Mouse (Mus musculus): ENCODE results near the gene Slc6a21. TPM values are rescaled to one million over a fixed set of nuclear protein-coding genes. Genes with fewer than 3 reads are reported as not detected.
A peak's percentile ranks its signal among the peaks of the same experiment; 100 is the strongest.

Slc6a21 gene
- total and polyA plus RNA-seq, 3 experiments = not detected

- TF ChIP-seq E2F4 (IDR thresholded peaks at IDR 0.05; ENCODE audit: insufficient replicate concordance, low read depth, low read length) (no peak), USF2 (conservative IDR thresholded peaks at IDR 0.05; ENCODE audit: low read depth, low read length) (no peak), EP300 (IDR thresholded peaks at IDR 0.05; ENCODE audit: low read length) (no peak), ETS1 (conservative IDR thresholded peaks at IDR 0.05; ENCODE audit: low read depth, low read length) (no peak)
- in situ Hi-C loops (cut with MboI; ENCODE audit: low pct_ligation_motif_present, low pct_unique_long_range_greater_than_20kb, low sequenced_read_pairs) = no loop called here
- no peak overlapping the region for H3K4me2 ChIP-seq (ENCODE audit: insufficient read depth, low read depth, poor library complexity, severe bottlenecking)
- H3K36me3 ChIP-seq (replicated peaks in 1 of 2; ENCODE audit: control insufficient read depth in 1 of 2, insufficient read depth in 1 of 2, low read length in 1 of 2) = peaks cover 35 to 60% of the 10 kb centered on the region in 2 experiments
- H3K9me3 ChIP-seq (replicated peaks; ENCODE audit: low read length) = no peaks in the 10 kb centered on the region
- no peaks in the 10 kb centered on the region for H3K27me3 ChIP-seq (replicated peaks)
- H3K4me3 ChIP-seq (replicated peaks in 1 of 3; ENCODE audit: low read depth in 2 of 3, low read length in 2 of 3, poor library complexity in 1 of 3) = peak overlapping the region in 1 of 3 experiments; percentile 57
- peak; percentile 51 for DNase-seq (ENCODE audit: extremely low read depth)
- dilution Hi-C loops (cut with MboI; ENCODE audit: extremely low pct_ligation_motif_present, extremely low pct_unique_long_range_greater_than_20kb, low sequenced_read_pairs) = no loop called here
- peak overlapping the region; percentile 39 for H3K27ac ChIP-seq (ENCODE audit: insufficient read depth, low read depth)
- peaks cover 2% of the 10 kb centered on the region; the same call in 1 of the 2 replicates for H3K79me2 ChIP-seq (replicated peaks; ENCODE audit: control insufficient read depth, extremely low read depth, insufficient read depth, poor library complexity, severe bottlenecking)
- peaks cover 24 to 63% of the 10 kb centered on the region in 2 experiments for H3K4me1 ChIP-seq (ENCODE audit: control insufficient read depth in 1 of 2, insufficient read depth in 2 of 2)
- H3K9ac ChIP-seq (ENCODE audit: insufficient read depth, low read depth) = no peak overlapping the region
These were observed 42.9 kb upstream of the Slc6a21 start for GRCm38 (mm10) chr7:45234333-45234841.

GRCm38 (mm10) chr7:45234922-45235571 lies 42.3 kb upstream of the Slc6a21 start:
- peak overlapping the region in 1 of 3 experiments; percentile 57 for H3K4me3 ChIP-seq (replicated peaks in 1 of 3; ENCODE audit: low read depth in 2 of 3, low read length in 2 of 3, poor library complexity in 1 of 3)
- peaks cover 21 to 62% of the 10 kb centered on the region in 2 experiments for H3K4me1 ChIP-seq (ENCODE audit: control insufficient read depth in 1 of 2, insufficient read depth in 2 of 2)
- H3K36me3 ChIP-seq (replicated peaks in 1 of 2; ENCODE audit: control insufficient read depth in 1 of 2, insufficient read depth in 1 of 2, low read length in 1 of 2) = peaks cover 35 to 60% of the 10 kb centered on the region in 2 experiments
- peaks cover 2% of the 10 kb centered on the region; the same call in 1 of the 2 replicates for H3K79me2 ChIP-seq (replicated peaks; ENCODE audit: control insufficient read depth, extremely low read depth, insufficient read depth, poor library complexity, severe bottlenecking)
- in situ Hi-C loops (cut with MboI; ENCODE audit: low pct_ligation_motif_present, low pct_unique_long_range_greater_than_20kb, low sequenced_read_pairs) = loop anchor here (5.0 kb wide), 1 partner anchor 37 kb away; no protein-coding TSS in a partner anchor
- DNase-seq (ENCODE audit: extremely low read depth) = peak; percentile 35
- H3K4me2 ChIP-seq (ENCODE audit: insufficient read depth, low read depth, poor library complexity, severe bottlenecking) = no peak overlapping the region
- dilution Hi-C loops (cut with MboI; ENCODE audit: extremely low pct_ligation_motif_present, extremely low pct_unique_long_range_greater_than_20kb, low sequenced_read_pairs) = no loop called here
- H3K27ac ChIP-seq (ENCODE audit: insufficient read depth, low read depth) = no peak overlapping the region
- no peak for TF ChIP-seq PAX5 (IDR thresholded peaks at IDR 0.05; ENCODE audit: low read length)
- TF ChIP-seq USF1 (IDR thresholded peaks at IDR 0.05; ENCODE audit: low read depth, low read length) = no peak
- TF ChIP-seq ZC3H11A (IDR thresholded peaks at IDR 0.05; ENCODE audit: low read depth, low read length) = no peak
- TF ChIP-seq POLR2AphosphoS2 (IDR thresholded peaks at IDR 0.05; ENCODE audit: low read depth, low read length) = no peak
- TF ChIP-seq HCFC1 (IDR thresholded peaks at IDR 0.05; ENCODE audit: low read depth, low read length) = no peak
- no peak for TF ChIP-seq TCF12 (IDR thresholded peaks at IDR 0.05; ENCODE audit: low read depth, low read length)
- no peak for TF ChIP-seq CHD1 (IDR thresholded peaks at IDR 0.05; ENCODE audit: low read depth, low read length)
- TF ChIP-seq RCOR1 (conservative IDR thresholded peaks at IDR 0.05; ENCODE audit: low read depth, low read length) = no peak
- no peak for TF ChIP-seq MAZ (IDR thresholded peaks at IDR 0.05; ENCODE audit: low read depth, low read length)
- TF ChIP-seq MYC (IDR thresholded peaks at IDR 0.05; ENCODE audit: low read depth, low read length) = no peak
- TF ChIP-seq GABPA (IDR thresholded peaks at IDR 0.05; ENCODE audit: insufficient replicate concordance, low read depth, low read length) = no peak
- no peak for TF ChIP-seq USF2 (conservative IDR thresholded peaks at IDR 0.05; ENCODE audit: low read depth, low read length)
- TF ChIP-seq MAX (IDR thresholded peaks at IDR 0.05; ENCODE audit: low read length) = no peak
- no peak for TF ChIP-seq MEF2A (IDR thresholded peaks at IDR 0.05; ENCODE audit: borderline replicate concordance, low read depth, low read length)
- TF ChIP-seq ZKSCAN1 (IDR thresholded peaks at IDR 0.05; ENCODE audit: borderline replicate concordance, low read depth, low read length) = no peak
- no peak for TF ChIP-seq JUN (IDR thresholded peaks at IDR 0.05; ENCODE audit: insufficient read depth, low read depth, low read length)
- H3K27me3 ChIP-seq (replicated peaks) = no peaks in the 10 kb centered on the region
- no peak overlapping the region for H3K9ac ChIP-seq (ENCODE audit: insufficient read depth, low read depth)
- H3K9me3 ChIP-seq (replicated peaks; ENCODE audit: low read length) = no peaks in the 10 kb centered on the region
